7 mouse cellular contexts compared by ENCODE assay signal in genomic region chr5:24451264-24452029, GRCm38 (mm10). TPM values are rescaled to one million over a fixed set of nuclear protein-coding genes. Genes with fewer than 3 reads are reported as not detected.
DNase-seq lines count a peak whose midpoint lies in the region; ATAC-seq and TF ChIP-seq lines count a peak whose summit lies in the region.

No protein-coding gene starts in this region.

- peaks cover 48% of the 10 kb centered on the region for H3K4me1 ChIP-seq in intestine, embryonic 15.5 days (replicated peaks)
- peaks cover 68% of the 10 kb centered on the region for H3K4me1 ChIP-seq in limb, embryonic 10.5 days
- H3K4me1 ChIP-seq in midbrain, embryonic 12.5 days: peaks cover 61% of the 10 kb centered on the region
- H3K4me1 ChIP-seq in small intestine, adult 2 months (ENCODE audit: control insufficient read depth, insufficient read depth, insufficient read length, low read length): peaks cover 19% of the 10 kb centered on the region

- peak overlapping the region; percentile 87 for H3K9ac ChIP-seq in intestine, embryonic 15.5 days
- H3K9ac ChIP-seq in midbrain, embryonic 12.5 days (replicated peaks): peak overlapping the region; percentile 97

- no peaks in the 10 kb centered on the region for H3K27me3 ChIP-seq in intestine, embryonic 15.5 days (replicated peaks)
- no peaks in the 10 kb centered on the region; the same call in 1 of the 2 replicates for H3K27me3 ChIP-seq in limb, embryonic 10.5 days (ENCODE audit: low read depth, poor library complexity, severe bottlenecking)
- peaks cover 9% of the 10 kb centered on the region; the same call in 1 of the 2 replicates for H3K27me3 ChIP-seq in midbrain, embryonic 12.5 days
- H3K27me3 ChIP-seq in small intestine, adult 2 months (ENCODE audit: control insufficient read depth, insufficient read depth, low read length): no peaks in the 10 kb centered on the region

- peak; percentile 82 for ATAC-seq in intestine, embryonic 15.5 days
- ATAC-seq in midbrain, embryonic 12.5 days (ENCODE audit: low FRiP score, low read depth): peak; percentile 78

- H3K27ac ChIP-seq in intestine, embryonic 15.5 days: peak overlapping the region; percentile 91
- H3K27ac ChIP-seq in limb, embryonic 10.5 days: peak overlapping the region; percentile 97
- H3K27ac ChIP-seq in midbrain, embryonic 12.5 days (replicated peaks): peak overlapping the region; percentile 96
- H3K27ac ChIP-seq in small intestine, adult 2 months (ENCODE audit: insufficient read depth, low read depth, low read length): peak overlapping the region; percentile 81

- no peak for TF ChIP-seq CTCF in small intestine, adult 2 months (IDR thresholded peaks at IDR 0.05; ENCODE audit: extremely low read depth, insufficient read length, insufficient replicate concordance, low read depth, low read length)

- DNase-seq in adrenal gland, adult 8-10 months: peak; percentile 77
- DNase-seq in embryo, embryonic 10.5 days (ENCODE audit: low spot score): peak; percentile 88
- peak; percentile 91 for DNase-seq in gastrocnemius, postnatal 25 days
- peak; percentile 92 for DNase-seq in limb, embryonic 10.5 days (ENCODE audit: low spot score)

- peak overlapping the region; percentile 89 for H3K4me2 ChIP-seq in intestine, embryonic 15.5 days (replicated peaks)
- H3K4me2 ChIP-seq in midbrain, embryonic 12.5 days (replicated peaks): peak overlapping the region; percentile 99

- 3% methylated on average over 42 of the region's 66 CpGs for WGBS in intestine, embryonic 15.5 days
- WGBS in limb, embryonic 10.5 days: 2% methylated on average over 62 of the region's 66 CpGs
- 3% methylated on average over 45 of the region's 66 CpGs for WGBS in midbrain, embryonic 12.5 days
- WGBS in small intestine, adult 2 months: 4% methylated on average over 63 of the region's 66 CpGs

- H3K4me3 ChIP-seq in intestine, embryonic 15.5 days (replicated peaks): peak overlapping the region; percentile 85
- H3K4me3 ChIP-seq in limb, embryonic 10.5 days: peak overlapping the region; percentile 86
- peak overlapping the region; percentile 96 for H3K4me3 ChIP-seq in midbrain, embryonic 12.5 days
- peak overlapping the region; percentile 92 for H3K4me3 ChIP-seq in small intestine, adult 2 months (ENCODE audit: low read depth, low read length)

- H3K36me3 ChIP-seq in intestine, embryonic 15.5 days: no peaks in the 10 kb centered on the region
- peaks cover 21% of the 10 kb centered on the region for H3K36me3 ChIP-seq in limb, embryonic 10.5 days
- H3K36me3 ChIP-seq in midbrain, embryonic 12.5 days: 0 out of 2 replicates have a peak, but pooled peaks cover 5% of the 10 kb centered on the region
- H3K36me3 ChIP-seq in small intestine, adult 2 months (ENCODE audit: control insufficient read depth, insufficient read depth, low read length): no peaks in the 10 kb centered on the region

- peak; percentile 66 for TF ChIP-seq POLR2A in small intestine, adult 2 months (IDR thresholded peaks at IDR 0.05; ENCODE audit: low read depth, low read length)

- no peaks in the 10 kb centered on the region for H3K9me3 ChIP-seq in intestine, embryonic 15.5 days
- H3K9me3 ChIP-seq in limb, embryonic 10.5 days (replicated peaks): no peaks in the 10 kb centered on the region
- no peaks in the 10 kb centered on the region for H3K9me3 ChIP-seq in midbrain, embryonic 12.5 days

RNA-seq across cellular contexts. Expression of gene Agap3, which starts 0.5 kb away (rescaled TPM):
- total RNA-seq in adrenal gland, adult 8-10 months (2022): 100 to 1,000 TPM in 2 of 4 experiments, 10 to 100 TPM in 2; 86.3 to 117 (median 102) TPM
- 10 to 100 TPM; 52.4 to 56.0 TPM for total RNA-seq in gastrocnemius, postnatal 25 days (2021)
- polyA plus RNA-seq in intestine, embryonic 15.5 days (2015; fragmentation: Nextera tagmentation; extraction: Ambion mirVana): 28.7 and 28.9 TPM in 2 replicates
- polyA plus RNA-seq in limb, embryonic 10.5 days (2016; fragmentation: Nextera tagmentation; extraction: Ambion mirVana): 39.8 and 42.7 TPM in 2 replicates
- 60.4 and 64.6 TPM in 2 replicates for polyA plus RNA-seq in midbrain, embryonic 12.5 days (2016; fragmentation: Nextera tagmentation; extraction: Ambion mirVana)
- polyA plus RNA-seq in small intestine, adult 2 months (2012; rRNA removed): 31.4 and 59.4 TPM in 2 replicates

RNA-seq across cellular contexts. Expression of gene Tmub1, which starts 3.8 kb away (rescaled TPM):
- 10 to 100 TPM; 17.0 to 19.6 (median 17.7) TPM for total RNA-seq in adrenal gland, adult 8-10 months (2022)
- total RNA-seq in gastrocnemius, postnatal 25 days (2021): 10 to 100 TPM; 17.2 to 18.9 TPM
- 22.4 and 23.6 TPM in 2 replicates for polyA plus RNA-seq in intestine, embryonic 15.5 days (2015; fragmentation: Nextera tagmentation; extraction: Ambion mirVana)
- 22.1 and 24.2 TPM in 2 replicates for polyA plus RNA-seq in limb, embryonic 10.5 days (2016; fragmentation: Nextera tagmentation; extraction: Ambion mirVana)
- 31.8 and 35.4 TPM in 2 replicates for polyA plus RNA-seq in midbrain, embryonic 12.5 days (2016; fragmentation: Nextera tagmentation; extraction: Ambion mirVana)
- polyA plus RNA-seq in small intestine, adult 2 months (2012; rRNA removed): 51.7 and 135 TPM in 2 replicates

RNA-seq across cellular contexts. Expression of gene Fastk, which starts 6.4 kb away (rescaled TPM):
- 100 to 1,000 TPM in 2 of 4 experiments, 10 to 100 TPM in 2; 96.8 to 117 (median 102) TPM for total RNA-seq in adrenal gland, adult 8-10 months (2022)
- 100 to 1,000 TPM; 169 to 176 TPM for total RNA-seq in gastrocnemius, postnatal 25 days (2021)
- polyA plus RNA-seq in intestine, embryonic 15.5 days (2015; fragmentation: Nextera tagmentation; extraction: Ambion mirVana): 104 and 110 TPM in 2 replicates
- polyA plus RNA-seq in limb, embryonic 10.5 days (2016; fragmentation: Nextera tagmentation; extraction: Ambion mirVana): 101 and 118 TPM in 2 replicates
- 102 and 116 TPM in 2 replicates for polyA plus RNA-seq in midbrain, embryonic 12.5 days (2016; fragmentation: Nextera tagmentation; extraction: Ambion mirVana)
- 159 and 230 TPM in 2 replicates for polyA plus RNA-seq in small intestine, adult 2 months (2012; rRNA removed)

RNA-seq across cellular contexts. Expression of gene Slc4a2, which starts 27.8 kb away (rescaled TPM):
- total RNA-seq in adrenal gland, adult 8-10 months (2022): 10 to 100 TPM; 53.0 to 84.3 (median 65.6) TPM
- total RNA-seq in gastrocnemius, postnatal 25 days (2021): 10 to 100 TPM; 17.9 to 19.9 TPM
- 41.1 and 46.9 TPM in 2 replicates for polyA plus RNA-seq in intestine, embryonic 15.5 days (2015; fragmentation: Nextera tagmentation; extraction: Ambion mirVana)
- polyA plus RNA-seq in limb, embryonic 10.5 days (2016; fragmentation: Nextera tagmentation; extraction: Ambion mirVana): 33.7 and 43.9 TPM in 2 replicates
- polyA plus RNA-seq in midbrain, embryonic 12.5 days (2016; fragmentation: Nextera tagmentation; extraction: Ambion mirVana): 32.7 and 35.7 TPM in 2 replicates
- polyA plus RNA-seq in small intestine, adult 2 months (2012; rRNA removed): 51.4 and 90.6 TPM in 2 replicates

RNA-seq across cellular contexts. Expression of gene Cdk5, which starts 28.1 kb away (rescaled TPM):
- total RNA-seq in adrenal gland, adult 8-10 months (2022): 10 to 100 TPM; 43.2 to 66.8 (median 56.2) TPM
- 10 to 100 TPM; 11.7 to 13.7 TPM for total RNA-seq in gastrocnemius, postnatal 25 days (2021)
- polyA plus RNA-seq in intestine, embryonic 15.5 days (2015; fragmentation: Nextera tagmentation; extraction: Ambion mirVana): 35.5 and 38.3 TPM in 2 replicates
- polyA plus RNA-seq in limb, embryonic 10.5 days (2016; fragmentation: Nextera tagmentation; extraction: Ambion mirVana): 37.2 and 48.5 TPM in 2 replicates
- 64.1 and 76.9 TPM in 2 replicates for polyA plus RNA-seq in midbrain, embryonic 12.5 days (2016; fragmentation: Nextera tagmentation; extraction: Ambion mirVana)
- 34.0 and 64.7 TPM in 2 replicates for polyA plus RNA-seq in small intestine, adult 2 months (2012; rRNA removed)

Comparison
In these comparisons a context has a peak if more than half of its experiments do, and no peak if none do; other contexts are left out.
1. Peak in every context shown above with its lines: DNase-seq, ATAC-seq, H3K4me3 ChIP-seq and H3K27ac ChIP-seq.